In genomic region chr15:27760655-27761054, GRCm38 (mm10) we compare ENCODE assay signal across 15 mouse cellular contexts.
A peak's percentile ranks its signal among the peaks of the same experiment; 100 is the strongest.
DNase-seq lines count a peak whose midpoint lies in the region; ATAC-seq and TF ChIP-seq lines count a peak whose summit lies in the region.
"Had no signal": no experiment of that assay in that cellular context is flagged by ENCODE, and none has a peak within 500 bp of the region (broad histone marks: within the 10 kb centered on the region; RNA-seq: fewer than 3 reads in every experiment).

No protein-coding gene starts in this region.

- no peak overlapping the region for H3K4me3 ChIP-seq in hindbrain, embryonic 14.5 days (replicated peaks; ENCODE audit: low read length)
- no peak overlapping the region for H3K4me3 ChIP-seq in hindbrain, embryonic 10.5 days
- no peak overlapping the region for H3K4me3 ChIP-seq in forebrain, embryonic 14.5 days (ENCODE audit: low read depth, low read length)
- H3K4me3 ChIP-seq in limb, embryonic 14.5 days (replicated peaks; ENCODE audit: low read length): no peak overlapping the region
- no peak overlapping the region for H3K4me3 ChIP-seq in kidney, embryonic 14.5 days (ENCODE audit: low read length)
- H3K4me3 ChIP-seq in liver, embryonic 12.5 days: no peak overlapping the region
- H3K4me3 ChIP-seq: heart, embryonic 10.5 days had no signal

- intact Hi-C loops in gastrocnemius, postnatal 14 days (cut with DNase I; ENCODE audit: low total_unique reads): no loop called here

- DNase-seq in hindbrain, embryonic 14.5 days (ENCODE audit: low spot score): no peak
- no peak for DNase-seq in hindbrain, embryonic 10.5 days (ENCODE audit: low spot score)
- DNase-seq in 3T3-L1 (ENCODE audit: low read depth, low spot score): peak; percentile 65
- no peak for DNase-seq in forebrain, embryonic 14.5 days (ENCODE audit: low spot score)
- DNase-seq in limb, embryonic 14.5 days (ENCODE audit: low spot score): peak; percentile 63
- DNase-seq in gastrocnemius, postnatal 14 days: no peak
- DNase-seq: cerebellum, adult 9-10 months; liver; lung, postnatal 36 days; right cerebral cortex, adult 18-20 months; thymus, postnatal 4 days had no signal

- H3K27me3 ChIP-seq in hindbrain, embryonic 14.5 days (ENCODE audit: control insufficient read depth, insufficient read depth, low read length): no peaks in the 10 kb centered on the region
- no peaks in the 10 kb centered on the region for H3K27me3 ChIP-seq in hindbrain, embryonic 10.5 days (ENCODE audit: insufficient read depth, poor library complexity, severe bottlenecking)
- H3K27me3 ChIP-seq in forebrain, embryonic 14.5 days (replicated peaks; ENCODE audit: control insufficient read depth, insufficient read depth, low read length): no peaks in the 10 kb centered on the region
- H3K27me3 ChIP-seq in limb, embryonic 14.5 days (ENCODE audit: control insufficient read depth, insufficient read depth, low read length): no peaks in the 10 kb centered on the region
- no peaks in the 10 kb centered on the region for H3K27me3 ChIP-seq in kidney, embryonic 14.5 days (ENCODE audit: control insufficient read depth, insufficient read depth, low read length)
- no peaks in the 10 kb centered on the region for H3K27me3 ChIP-seq in liver, embryonic 12.5 days (replicated peaks)

- H3K4me2 ChIP-seq in hindbrain, embryonic 14.5 days (replicated peaks): no peak overlapping the region
- no peak overlapping the region for H3K4me2 ChIP-seq in forebrain, embryonic 14.5 days (ENCODE audit: low read length)
- no peak overlapping the region for H3K4me2 ChIP-seq in limb, embryonic 14.5 days (replicated peaks; ENCODE audit: low read depth, low read length, severe bottlenecking)
- H3K4me2 ChIP-seq in kidney, embryonic 14.5 days (replicated peaks; ENCODE audit: low read depth, low read length): no peak overlapping the region
- H3K4me2 ChIP-seq in liver, embryonic 12.5 days: no peak overlapping the region

- ATAC-seq in hindbrain, embryonic 14.5 days (ENCODE audit: low FRiP score): no peak
- ATAC-seq in forebrain, embryonic 14.5 days: peak; percentile 27; the same call in 1 of the 2 replicates
- ATAC-seq in limb, embryonic 14.5 days (ENCODE audit: low FRiP score, low read depth): peak; percentile 39; the same call in 1 of the 2 replicates
- no peak for ATAC-seq in kidney, embryonic 14.5 days (ENCODE audit: low FRiP score, low TSS enrichment)
- no peak for ATAC-seq in liver, embryonic 12.5 days
- ATAC-seq: inflammation-experienced regulatory T-cells, adult 6 months had no signal

- no peak for TF ChIP-seq POLR2A in limb, embryonic 14.5 days (IDR thresholded peaks at IDR 0.05; ENCODE audit: borderline replicate concordance, extremely low read depth, insufficient read depth, insufficient read length)

- H3K36me3 ChIP-seq in hindbrain, embryonic 14.5 days (replicated peaks; ENCODE audit: control insufficient read depth, insufficient read depth): peaks cover 83% of the 10 kb centered on the region
- peaks cover 96% of the 10 kb centered on the region for H3K36me3 ChIP-seq in hindbrain, embryonic 10.5 days
- peaks cover 78% of the 10 kb centered on the region for H3K36me3 ChIP-seq in forebrain, embryonic 14.5 days (ENCODE audit: control insufficient read depth, insufficient read depth, low read length)
- peaks cover 88% of the 10 kb centered on the region for H3K36me3 ChIP-seq in limb, embryonic 14.5 days (ENCODE audit: control insufficient read depth, insufficient read depth, low read length)
- peaks cover 85% of the 10 kb centered on the region for H3K36me3 ChIP-seq in kidney, embryonic 14.5 days (ENCODE audit: control insufficient read depth, insufficient read depth, low read length)
- peaks cover 32% of the 10 kb centered on the region for H3K36me3 ChIP-seq in liver, embryonic 12.5 days

- no peaks in the 10 kb centered on the region for H3K4me1 ChIP-seq in hindbrain, embryonic 14.5 days (replicated peaks; ENCODE audit: control insufficient read depth, insufficient read depth, low read length)
- no peaks in the 10 kb centered on the region for H3K4me1 ChIP-seq in hindbrain, embryonic 10.5 days (replicated peaks)
- no peaks in the 10 kb centered on the region for H3K4me1 ChIP-seq in forebrain, embryonic 14.5 days (ENCODE audit: control insufficient read depth, insufficient read depth, low read length)
- H3K4me1 ChIP-seq in limb, embryonic 14.5 days (ENCODE audit: control insufficient read depth, insufficient read depth, low read length): peaks cover 25% of the 10 kb centered on the region
- no peaks in the 10 kb centered on the region for H3K4me1 ChIP-seq in kidney, embryonic 14.5 days (ENCODE audit: control insufficient read depth, insufficient read depth, low read length)
- H3K4me1 ChIP-seq in liver, embryonic 12.5 days: no peaks in the 10 kb centered on the region
- H3K4me1 ChIP-seq: heart, embryonic 10.5 days had no signal

- no peaks in the 10 kb centered on the region for H3K9me3 ChIP-seq in hindbrain, embryonic 14.5 days (ENCODE audit: control insufficient read depth, low read length)
- no peaks in the 10 kb centered on the region for H3K9me3 ChIP-seq in hindbrain, embryonic 10.5 days
- no peaks in the 10 kb centered on the region for H3K9me3 ChIP-seq in forebrain, embryonic 14.5 days (replicated peaks; ENCODE audit: control insufficient read depth, low read length)
- no peaks in the 10 kb centered on the region for H3K9me3 ChIP-seq in limb, embryonic 14.5 days (ENCODE audit: control insufficient read depth, low read length)
- H3K9me3 ChIP-seq in kidney, embryonic 14.5 days (ENCODE audit: control insufficient read depth, low read length): no peaks in the 10 kb centered on the region
- H3K9me3 ChIP-seq in liver, embryonic 12.5 days (replicated peaks): no peaks in the 10 kb centered on the region
- H3K9me3 ChIP-seq: heart, embryonic 10.5 days had no signal

- no peak overlapping the region for H3K9ac ChIP-seq in hindbrain, embryonic 14.5 days
- H3K9ac ChIP-seq in forebrain, embryonic 14.5 days (ENCODE audit: low read length): no peak overlapping the region
- H3K9ac ChIP-seq in limb, embryonic 14.5 days (ENCODE audit: low read depth, low read length, severe bottlenecking): 0 out of 2 replicates have a peak overlapping the region, but pooled peaks have one; percentile 0
- H3K9ac ChIP-seq in kidney, embryonic 14.5 days (ENCODE audit: low read depth, low read length): no peak overlapping the region
- H3K9ac ChIP-seq in liver, embryonic 12.5 days: no peak overlapping the region

- peak overlapping the region; percentile 51; the same call in 1 of the 2 replicates for H3K27ac ChIP-seq in hindbrain, embryonic 14.5 days
- no peak overlapping the region for H3K27ac ChIP-seq in hindbrain, embryonic 10.5 days
- no peak overlapping the region for H3K27ac ChIP-seq in forebrain, embryonic 14.5 days (ENCODE audit: low read depth, low read length)
- peak overlapping the region; percentile 33 for H3K27ac ChIP-seq in limb, embryonic 14.5 days (replicated peaks; ENCODE audit: low read depth, low read length)
- H3K27ac ChIP-seq in kidney, embryonic 14.5 days (ENCODE audit: low read depth, low read length): no peak overlapping the region
- no peak overlapping the region for H3K27ac ChIP-seq in liver, embryonic 12.5 days
- H3K27ac ChIP-seq: heart, embryonic 10.5 days had no signal

- WGBS in hindbrain, embryonic 14.5 days: 85% methylated on average over 1 of the region's 1 CpGs
- 94% methylated on average over 1 of the region's 1 CpGs for WGBS in hindbrain, embryonic 10.5 days
- WGBS in forebrain, embryonic 14.5 days: 81% methylated on average over 1 of the region's 1 CpGs
- 19% methylated on average over 1 of the region's 1 CpGs for WGBS in limb, embryonic 14.5 days
- 91% methylated on average over 1 of the region's 1 CpGs for WGBS in kidney, embryonic 14.5 days
- WGBS in liver, embryonic 12.5 days (ENCODE audit: insufficient replicate concordance): 89% methylated on average over 1 of the region's 1 CpGs

Comparison
In these comparisons a context has a peak if more than half of its experiments do, and no peak if none do; other contexts are left out.
1. H3K27ac ChIP-seq: peak in hindbrain, embryonic 14.5 days (single experiment) and limb, embryonic 14.5 days (single experiment); none in hindbrain, embryonic 10.5 days (single experiment), forebrain, embryonic 14.5 days (single experiment), kidney, embryonic 14.5 days (single experiment) and liver, embryonic 12.5 days (single experiment).
2. ATAC-seq: peak in forebrain, embryonic 14.5 days (single experiment) and limb, embryonic 14.5 days (single experiment); none in hindbrain, embryonic 14.5 days (single experiment), kidney, embryonic 14.5 days (single experiment) and liver, embryonic 12.5 days (single experiment).
3. DNase-seq: peak in 3T3-L1 (single experiment) and limb, embryonic 14.5 days (single experiment); none in hindbrain, embryonic 14.5 days (single experiment), hindbrain, embryonic 10.5 days (single experiment), forebrain, embryonic 14.5 days (single experiment) and gastrocnemius, postnatal 14 days (single experiment).